Mouse (Mus musculus) testis, adult 2 months (tissue): ENCODE measurements around the gene Pgam1.

Source experiments
- CTCF ChIP-seq: fragments of 200-500 bp; IDR thresholded peaks from 2 replicates; pipeline ENCODE4 v1.5.1; 2012; ENCODE audit warnings: low read depth, mild to moderate bottlenecking, inconsistent platforms, low read length, moderate library complexity; ENCODE audit not compliant: control insufficient read depth, insufficient read depth, insufficient replicate concordance
- POLR2A ChIP-seq: fragments of 200-500 bp; IDR thresholded peaks from 2 replicates; pipeline ENCODE4 v1.6.1; 2012; ENCODE audit warnings: low read depth, mild to moderate bottlenecking, inconsistent platforms, low read length, moderate library complexity; ENCODE audit not compliant: control insufficient read depth

DNA sequence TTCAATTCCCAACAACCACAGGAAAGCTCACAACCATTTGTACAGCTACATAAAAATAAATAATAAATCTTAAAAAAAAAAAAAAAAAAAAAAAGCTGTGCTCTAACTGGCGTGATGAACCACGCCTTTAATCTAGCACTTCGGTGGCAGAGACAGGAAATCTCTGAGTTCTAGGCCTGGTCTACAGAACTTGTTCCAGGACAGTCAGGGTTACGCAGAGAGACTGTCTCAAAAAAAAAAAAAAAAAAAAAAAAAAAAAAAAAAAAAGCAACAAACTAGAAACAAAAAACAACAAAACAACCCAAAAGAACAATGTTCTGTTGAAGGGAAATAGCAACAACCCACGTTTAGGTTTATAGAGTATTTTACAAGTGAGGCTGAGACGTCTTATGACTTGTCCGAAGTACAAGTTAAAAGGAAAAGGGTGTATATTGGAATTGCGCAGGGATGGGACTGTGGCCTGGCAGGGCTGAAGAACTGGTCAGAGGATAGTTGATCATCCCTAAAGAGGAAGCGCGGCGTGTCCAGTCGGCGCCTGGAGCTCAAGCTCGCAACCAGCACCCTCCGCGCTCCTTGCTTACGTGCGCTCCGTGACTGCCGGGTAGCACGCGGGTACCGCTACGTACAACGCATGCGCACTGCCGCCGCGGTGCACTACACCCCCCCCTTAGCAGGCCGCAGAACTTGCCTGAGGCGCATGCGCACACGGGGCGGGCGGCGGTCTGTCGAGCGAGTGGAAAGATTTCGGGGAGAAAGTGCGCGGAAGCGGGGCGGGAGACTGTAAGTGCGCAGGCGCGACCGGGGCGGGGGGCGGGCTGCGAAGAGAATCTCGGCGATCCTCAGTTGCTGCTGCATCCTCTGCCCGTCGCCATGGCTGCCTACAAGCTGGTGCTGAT is at the start of gene Pgam1:
- TF ChIP-seq CTCF, result no peak
- peak; percentile 86 for TF ChIP-seq POLR2A
